Mouse (Mus musculus) gastrocnemius, postnatal 4 days (tissue): ENCODE measurements around the gene Ada. TPM values are rescaled to one million over a fixed set of nuclear protein-coding genes. Genes with fewer than 3 reads are reported as not detected.
"Not testable (repeated sequence)": the region's sequence is repeated elsewhere in the genome, so short reads cannot be mapped to it uniquely, and the experiment has no call there.

ENCODE experiments used
- DNase-seq, 2 experiments: peaks; one replicate each; pipeline ENCODE4 v3.0.0; 2021 to 2022; ENCODE audit warnings: low spot score in 2 of 2, mixed read lengths in 2 of 2
- total RNA-seq, 2 experiments: library from RNA; stranded (reverse); gene quantifications; 2 replicates each; pipeline ENCODE4 v1.2.3; 2021

Ada gene
- total RNA-seq, 2 experiments from 2014 or later, result 2.6 to 2.9 TPM

DNA sequence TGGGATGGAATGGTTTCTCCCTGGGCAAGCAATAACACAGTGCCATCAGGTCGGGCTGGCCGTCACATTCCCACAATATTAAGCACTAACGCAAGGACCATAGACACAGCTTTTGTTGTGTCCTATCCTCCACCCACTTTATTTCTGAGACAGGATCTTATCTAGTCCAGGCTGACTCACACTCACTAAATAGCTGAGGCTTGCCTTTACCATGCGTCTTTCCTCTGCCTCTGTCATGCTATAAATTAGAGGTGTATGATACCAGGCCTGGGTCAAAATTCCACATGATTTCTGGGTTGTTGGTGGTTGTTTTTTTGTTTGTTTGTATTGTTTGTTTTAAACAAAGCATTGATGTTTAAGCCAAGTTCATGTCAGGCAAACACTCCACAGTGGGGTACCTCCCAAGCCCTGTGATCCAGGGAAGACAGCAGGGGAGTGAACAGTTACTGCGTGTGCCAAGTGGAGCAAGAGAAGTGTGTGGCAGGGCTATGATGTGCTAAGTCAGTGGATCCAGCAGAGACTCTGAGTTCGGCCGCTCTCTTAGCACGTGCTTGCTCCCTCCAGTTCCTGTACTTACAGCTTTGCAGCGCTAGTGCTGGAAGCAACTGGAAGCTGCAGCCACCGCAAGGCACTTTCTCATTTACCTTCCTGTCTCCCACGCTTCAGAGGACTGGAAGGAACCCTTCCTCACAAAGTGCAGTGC lies 50.8 kb downstream of the Ada start:
- peak in 1 of 2 experiments; percentile 11 for DNase-seq

GRCm38 (mm10) chr2:163697764-163698480 lies 52.1 kb downstream of the Ada start:
- DNase-seq, result peak in 1 of 2 experiments; percentile 55

DNA sequence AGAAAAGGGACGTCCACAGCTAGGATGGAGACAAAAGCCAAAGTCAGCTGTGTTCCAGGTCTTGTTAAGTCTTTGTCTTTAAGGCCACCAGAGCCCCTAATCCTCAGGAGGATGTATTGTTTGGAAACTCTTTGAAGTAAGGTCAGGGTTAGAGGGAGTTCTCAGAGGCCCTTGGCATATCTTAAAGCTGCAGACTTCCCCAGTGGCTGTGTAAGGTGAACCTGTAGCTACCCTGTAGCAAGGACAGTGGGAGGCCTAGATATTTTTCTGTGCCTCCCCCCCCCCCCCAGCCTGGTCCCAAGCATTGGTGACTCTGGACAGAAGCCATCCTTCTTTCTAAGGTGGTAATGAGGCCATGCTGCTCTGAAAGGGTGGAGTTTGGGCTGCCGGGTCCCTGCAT lies 53.3 kb downstream of the Ada start:
- no peak for DNase-seq

- DNase-seq, result peak in 1 of 2 experiments; percentile 26
These were observed 56.2 kb downstream of the Ada start for GRCm38 (mm10) chr2:163693716-163694314.

DNA sequence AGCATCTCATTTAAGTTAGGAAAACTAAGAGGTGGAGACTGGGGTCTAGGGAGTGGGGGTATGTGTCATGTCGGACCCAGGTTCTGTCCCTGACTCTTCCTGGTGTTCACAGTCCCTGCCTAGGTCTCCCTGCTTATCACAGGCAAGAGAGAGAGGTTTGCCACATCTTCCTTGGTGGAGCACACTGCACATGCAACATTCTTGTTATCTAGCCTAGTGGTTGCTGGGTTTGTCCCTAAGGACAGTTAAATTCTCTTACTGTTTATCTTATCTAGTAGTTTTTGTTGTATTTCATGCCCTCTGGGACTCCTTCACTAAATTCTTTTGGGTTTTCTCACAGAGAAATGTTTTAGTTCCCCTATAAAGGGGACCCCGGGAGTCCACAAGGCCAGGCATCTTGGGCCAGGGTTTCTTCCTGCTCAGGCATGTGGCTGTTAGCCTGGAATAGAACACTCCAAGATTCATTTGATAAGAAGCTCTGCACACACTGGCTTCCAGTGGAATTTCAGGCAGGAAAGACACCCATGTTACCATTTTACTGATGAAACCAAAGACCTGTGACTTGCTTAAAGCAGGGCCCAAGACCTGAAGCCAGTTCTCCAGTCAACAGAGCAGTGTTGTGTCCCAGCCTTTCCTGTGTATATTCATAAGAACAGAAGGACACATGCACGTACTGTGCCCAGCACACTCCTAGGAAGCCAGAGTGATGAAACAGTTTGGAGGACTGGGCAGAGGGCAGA lies 57.0 kb downstream of the Ada start:
- no peak for DNase-seq

DNA sequence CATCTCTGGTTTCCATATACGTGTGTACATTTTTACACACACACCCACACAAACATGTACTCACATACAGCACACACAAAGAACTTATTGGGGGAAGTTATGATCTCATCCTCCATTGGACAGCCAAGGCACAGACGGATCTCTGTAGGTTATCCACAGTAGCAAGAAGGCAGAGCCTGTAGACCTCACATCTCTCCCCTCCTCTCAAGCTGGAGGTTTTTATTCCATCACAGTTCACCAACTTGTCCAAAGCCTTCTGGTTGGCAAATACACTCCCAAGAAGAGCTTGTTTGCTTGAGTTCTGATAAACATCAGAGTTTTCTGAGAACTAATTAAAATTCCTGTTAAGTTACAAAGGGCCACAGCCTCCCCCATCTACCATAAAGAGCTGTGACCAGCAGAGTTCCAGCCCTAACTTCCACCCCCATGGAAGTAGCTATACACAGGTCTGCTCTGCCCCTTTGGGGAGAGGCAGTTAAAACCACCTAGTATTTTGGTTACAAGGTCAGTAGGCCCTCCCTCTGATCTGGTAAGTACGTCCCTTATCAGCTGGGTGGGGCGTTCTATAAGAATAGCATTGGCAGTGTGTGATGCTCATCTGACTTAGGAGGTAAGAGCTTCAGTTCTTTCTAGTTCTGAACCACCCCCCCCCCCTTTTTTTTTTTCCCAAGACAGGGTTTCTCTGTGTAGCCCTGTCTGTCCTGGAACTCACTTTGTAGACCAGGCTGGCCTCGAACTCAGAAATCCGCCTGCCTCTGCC lies 58.0 kb downstream of the Ada start:
- DNase-seq, result no peak

DNA sequence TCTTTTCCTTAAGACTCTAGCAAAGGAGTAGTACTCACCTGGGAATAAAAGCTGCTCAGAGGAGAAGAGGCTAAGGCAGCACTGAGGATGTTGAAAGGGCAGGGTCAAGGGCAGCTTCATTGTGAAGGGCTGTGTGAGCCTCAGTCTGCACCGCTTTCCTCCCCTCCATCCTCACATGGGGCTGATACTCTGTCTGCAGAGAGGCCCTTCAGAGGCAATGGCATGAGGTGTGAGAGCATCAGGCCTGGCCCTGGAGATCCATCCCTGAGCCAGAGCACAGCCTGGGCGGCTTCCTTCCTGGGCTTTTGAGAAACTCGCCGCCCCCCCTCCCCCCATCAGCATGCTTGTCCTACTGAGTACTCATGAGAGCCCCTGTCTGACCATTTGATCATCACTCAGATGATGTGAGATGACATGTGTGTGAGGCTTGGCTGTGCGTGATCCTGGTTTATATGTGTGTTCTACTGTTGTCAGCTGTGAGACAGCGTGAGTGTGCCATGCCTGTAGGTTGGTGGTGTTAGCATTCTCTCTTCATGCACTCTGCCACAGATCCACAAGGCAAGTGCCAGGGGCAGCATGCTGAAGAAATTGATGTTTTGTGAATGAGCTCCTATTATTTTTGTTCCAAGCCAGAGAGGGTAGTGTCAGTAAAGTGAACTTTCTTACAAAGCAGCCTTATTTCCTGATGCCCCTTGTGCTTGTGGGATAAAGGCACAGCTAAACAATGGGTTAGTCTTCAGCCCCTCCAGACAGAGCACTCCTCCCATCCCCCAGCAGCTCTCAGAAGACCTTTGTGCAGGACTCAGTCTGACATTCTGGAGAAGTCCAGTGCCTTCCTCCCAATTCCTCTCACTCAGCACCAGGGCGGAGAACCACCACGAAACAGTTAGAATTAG lies 59.4 kb downstream of the Ada start:
- DNase-seq, result no peak

- no peak for DNase-seq
These were observed 60.3 kb downstream of the Ada start for GRCm38 (mm10) chr2:163689771-163690170.

- not testable (repeated sequence) for DNase-seq
These were observed 61.7 kb downstream of the Ada start for GRCm38 (mm10) chr2:163688377-163688776.

- DNase-seq, result no peak
These were observed 63.2 kb downstream of the Ada start for GRCm38 (mm10) chr2:163686886-163687285.

- DNase-seq, result no peak
These were observed 63.8 kb downstream of the Ada start for GRCm38 (mm10) chr2:163686233-163686632.

GRCm38 (mm10) chr2:163685761-163686200 lies 64.3 kb downstream of the Ada start:
- no peak for DNase-seq

GRCm38 (mm10) chr2:163685287-163685686 lies 64.8 kb downstream of the Ada start:
- DNase-seq, result no peak

DNA sequence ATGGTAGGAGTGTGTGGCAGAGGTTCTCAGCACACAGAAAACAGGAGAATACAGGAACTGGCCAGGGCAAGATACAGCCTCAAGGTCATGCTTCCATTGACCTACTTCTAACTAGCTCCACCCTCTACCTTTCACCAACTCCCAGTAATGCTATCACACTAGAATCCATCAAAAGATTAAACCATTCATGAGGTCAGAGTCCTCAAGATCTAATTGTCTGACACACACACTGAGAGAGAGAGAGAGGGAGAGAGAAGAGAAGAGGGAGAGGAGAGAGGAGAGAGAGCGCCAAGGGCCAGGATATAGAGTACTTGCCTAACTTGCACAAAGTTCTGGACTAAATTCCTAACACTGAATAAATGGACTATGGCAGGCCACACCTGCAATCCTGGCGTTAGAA lies 67.7 kb downstream of the Ada start:
- no peak for DNase-seq

DNA sequence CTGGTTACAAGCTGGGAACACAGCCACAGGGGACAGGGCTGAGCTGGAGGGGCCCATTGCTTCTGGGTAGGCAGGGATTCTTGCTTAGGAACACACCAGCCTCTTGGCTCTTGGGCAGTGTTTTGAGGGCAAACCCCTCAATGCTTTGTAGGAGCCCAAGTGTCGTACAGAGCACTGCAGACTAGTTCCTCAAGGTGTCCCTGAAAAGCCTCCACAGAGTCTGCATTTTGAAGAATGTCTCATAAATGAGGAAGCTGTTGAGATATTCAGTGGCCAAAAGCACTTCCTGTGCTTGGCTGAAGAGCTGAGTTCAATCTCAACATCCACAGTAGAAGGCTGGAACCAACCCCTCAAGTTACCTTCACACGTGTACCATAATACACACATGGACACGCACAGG lies 73.3 kb downstream of the Ada start:
- no peak for DNase-seq

Other genes starting within 250 kb of the Ada start
- gene Hnf4a, start 243.4 kb downstream of the Ada start, total RNA-seq, result under 1 TPM; 0.07 to 0.54 TPM
- gene Ttpal, start 147.9 kb downstream of the Ada start, total RNA-seq, result 10 to 100 TPM; 15.5 to 17.1 TPM
- 100 to 1,000 TPM; 152 to 163 TPM for gene Serinc3, start 105.1 kb downstream of the Ada start, total RNA-seq
- gene Pkig, start 91.9 kb downstream of the Ada start, total RNA-seq, result 100 to 1,000 TPM; 153 to 176 TPM
- under 1 TPM; 0.91 to 0.93 TPM for gene Ccn5, start 70.6 kb upstream of the Ada start, total RNA-seq
- gene Kcnk15, start 103.4 kb upstream of the Ada start, total RNA-seq, result not detected
- 1 to 10 TPM; 1.1 TPM for gene Rims4, start 168.4 kb upstream of the Ada start, total RNA-seq
- 100 to 1,000 TPM; 129 to 132 TPM for gene Ywhab, start 244.7 kb upstream of the Ada start, total RNA-seq